Mouse (Mus musculus): Measurements from ENCODE around the gene Mipol1.
"Not testable (repeated sequence)": the region's sequence is repeated elsewhere in the genome, so short reads cannot be mapped to it uniquely, and the experiment has no call there.

Mipol1 gene

DNA sequence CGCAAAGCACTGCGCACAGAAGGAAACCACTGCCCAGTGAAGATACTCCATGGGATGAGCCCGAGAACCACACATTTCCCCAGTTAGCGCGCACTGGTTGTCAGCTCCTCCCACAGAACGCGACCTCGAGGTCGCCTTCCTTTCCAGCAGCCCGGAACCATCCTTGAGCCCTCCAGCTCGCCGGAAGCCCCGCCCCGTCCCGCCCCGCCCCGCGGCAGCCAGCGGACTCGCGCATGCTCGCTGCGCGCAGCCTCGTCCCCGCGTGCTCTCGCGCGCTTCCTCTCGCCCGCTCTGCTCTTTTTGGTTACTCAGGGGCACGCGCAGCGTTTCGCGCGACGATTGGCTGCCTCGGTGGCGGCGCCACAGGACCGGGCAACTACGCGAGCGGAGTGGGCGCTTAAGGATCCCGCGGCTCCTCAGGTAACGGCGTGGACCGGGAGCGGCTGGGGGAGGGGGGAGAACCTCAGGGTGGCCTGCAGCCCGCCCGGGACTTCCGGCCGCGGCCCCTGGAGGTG, at the start of gene Mipol1, which contains the start of gene Prps1l3:
Gene Mipol1 (plus strand): TSS at position 236 of the 515 bp plus-strand sequence.
Gene Prps1l3 (plus strand): TSS at position 221 of the 515 bp plus-strand sequence.
- DNase-seq = peak; percentile 88 to 93

GRCm38 (mm10) chr12:57184401-57185147, 45.7 kb upstream of the Mipol1 start:
- DNase-seq = no peak

GRCm38 (mm10) chr12:57185475-57185874, 44.8 kb upstream of the Mipol1 start:
- no peak for DNase-seq

DNA sequence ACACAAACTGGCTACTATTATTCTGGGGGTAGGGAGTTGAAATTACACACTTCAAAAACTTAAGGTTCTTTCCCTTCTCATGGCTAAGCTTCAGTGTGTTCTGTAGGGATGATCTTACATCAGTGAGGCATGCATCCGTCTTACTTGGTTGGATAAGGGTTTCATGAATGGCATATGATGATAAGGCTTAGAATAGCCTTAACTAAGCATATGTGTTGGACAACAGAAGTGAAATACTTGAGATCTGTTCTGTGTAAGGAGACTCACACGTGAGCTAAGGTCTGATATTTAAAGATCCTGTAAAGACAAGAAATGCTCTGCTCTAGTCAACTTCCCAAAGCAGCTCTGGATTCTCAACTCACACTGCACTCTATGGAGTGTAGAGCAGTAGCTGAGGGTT, 44.1 kb upstream of the Mipol1 start:
- no peak for DNase-seq

- DNase-seq = no peak
These were observed 43.2 kb upstream of the Mipol1 start for GRCm38 (mm10) chr12:57187032-57187431.

DNA sequence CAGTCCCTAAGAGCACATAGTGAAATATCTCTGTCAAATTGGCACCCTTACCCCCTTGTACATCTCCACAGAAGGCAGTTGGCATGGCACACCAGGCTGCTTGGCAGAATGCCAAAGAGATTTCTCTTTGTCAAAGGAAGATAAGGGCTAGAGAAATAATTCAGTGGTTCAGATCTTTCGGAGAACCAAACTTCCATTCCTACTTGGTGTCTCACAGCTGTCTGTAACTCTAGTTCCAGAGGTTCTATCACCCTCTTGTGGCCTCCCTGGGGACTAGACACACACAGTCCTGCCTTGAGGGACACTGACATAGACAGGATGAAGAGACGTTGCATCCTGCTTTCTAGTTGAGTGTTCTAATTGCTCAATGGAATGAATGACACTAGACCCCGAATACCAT, 35.6 kb upstream of the Mipol1 start:
- peak in 1 of 2 experiments; percentile 6 for DNase-seq

GRCm38 (mm10) chr12:57196286-57196607, 34.0 kb upstream of the Mipol1 start:
- DNase-seq = no peak

DNA sequence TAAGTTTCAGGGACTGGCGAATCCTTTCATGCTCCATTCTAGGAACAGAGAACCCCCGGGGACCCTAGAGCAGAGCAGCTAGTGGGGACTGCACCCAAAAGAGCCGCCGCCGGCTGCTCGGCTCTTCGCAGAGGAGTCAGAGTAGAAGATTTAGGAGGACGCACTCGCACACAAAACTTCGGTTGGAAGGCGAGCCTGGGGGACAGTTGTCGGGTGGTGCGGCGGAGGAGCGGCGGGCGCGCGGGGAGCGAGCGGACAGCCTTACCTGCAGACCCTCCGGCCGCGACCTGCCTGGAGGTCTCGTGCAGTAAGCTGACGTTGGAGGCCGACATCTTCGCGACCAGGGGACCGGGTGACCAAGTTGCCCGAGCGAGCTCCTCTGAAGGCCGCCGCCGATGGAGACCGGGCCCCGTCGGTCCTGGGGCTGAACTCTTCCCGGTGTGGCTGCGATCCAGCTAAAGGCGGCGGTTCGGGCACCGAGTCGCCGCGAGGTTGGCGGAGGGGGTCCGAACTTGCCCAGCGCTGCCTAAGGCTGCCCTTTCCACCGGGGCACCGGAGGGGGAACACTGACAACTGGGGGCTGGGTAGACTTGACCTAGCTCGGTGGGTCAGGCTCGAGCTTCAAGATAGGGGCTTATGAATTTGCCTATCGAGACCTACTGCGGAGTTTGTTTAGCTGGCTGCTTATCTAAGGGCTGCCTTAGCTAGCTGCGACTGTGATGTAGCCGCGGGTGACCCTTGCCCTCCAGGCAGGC, 33.4 kb upstream of the Mipol1 start:
- DNase-seq = peak; percentile 30 to 36

DNA sequence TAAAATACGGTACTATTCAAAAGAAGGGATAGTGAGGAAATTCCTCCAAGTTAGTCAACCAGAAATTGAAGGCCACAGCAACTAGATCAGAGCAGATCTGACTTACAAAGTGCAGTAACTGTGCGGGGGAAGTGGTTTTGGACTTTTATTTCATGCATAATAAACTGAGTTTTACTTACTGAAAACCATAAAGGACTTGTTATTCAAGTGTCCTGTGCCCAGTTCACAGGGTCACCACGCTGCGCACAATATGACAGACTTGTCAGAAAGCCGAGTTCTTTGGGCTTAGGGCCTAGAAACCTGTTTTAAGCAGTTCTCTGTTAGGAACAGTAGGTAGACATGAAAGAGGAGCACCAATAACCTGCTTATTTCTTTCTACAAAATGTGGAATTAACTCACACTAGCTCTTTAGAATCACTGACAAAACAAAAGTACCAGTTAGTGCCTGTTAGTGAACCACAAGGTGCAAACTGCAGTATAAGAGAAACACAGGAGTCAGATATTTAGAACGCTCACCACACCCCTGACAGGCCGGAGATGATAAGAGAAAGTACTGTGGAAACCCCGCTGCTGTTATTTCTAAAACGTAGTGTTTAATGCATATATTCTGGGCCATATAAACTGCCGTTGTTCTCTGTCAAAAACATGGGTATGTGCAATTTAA, 32.7 kb upstream of the Mipol1 start, which contains the start of gene Slc25a21:
Gene Slc25a21 (minus strand): TSS at position 110 of the 664 bp plus-strand sequence.
- no peak for DNase-seq

- no peak for DNase-seq
These were observed 32.0 kb upstream of the Mipol1 start for GRCm38 (mm10) chr12:57198269-57198668.

DNA sequence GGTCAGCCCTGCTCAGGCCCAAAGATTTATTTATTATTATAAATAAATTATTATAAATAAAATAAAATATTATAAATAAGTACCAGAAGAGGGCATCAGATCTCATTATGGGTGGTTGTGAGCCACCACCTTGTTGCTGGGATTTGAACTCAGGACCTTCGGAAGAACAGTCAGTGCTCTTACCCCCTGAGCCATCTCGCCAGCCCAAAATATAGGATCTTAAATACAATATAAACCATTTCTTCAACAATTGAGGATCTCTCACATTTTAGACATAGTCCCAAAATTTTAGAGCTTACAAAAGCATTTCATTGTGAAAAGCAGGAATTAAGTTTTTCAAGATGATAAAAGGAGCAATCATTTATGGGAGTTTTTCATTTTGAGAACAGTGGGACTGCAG, 30.8 kb upstream of the Mipol1 start:
- no peak for DNase-seq

DNA sequence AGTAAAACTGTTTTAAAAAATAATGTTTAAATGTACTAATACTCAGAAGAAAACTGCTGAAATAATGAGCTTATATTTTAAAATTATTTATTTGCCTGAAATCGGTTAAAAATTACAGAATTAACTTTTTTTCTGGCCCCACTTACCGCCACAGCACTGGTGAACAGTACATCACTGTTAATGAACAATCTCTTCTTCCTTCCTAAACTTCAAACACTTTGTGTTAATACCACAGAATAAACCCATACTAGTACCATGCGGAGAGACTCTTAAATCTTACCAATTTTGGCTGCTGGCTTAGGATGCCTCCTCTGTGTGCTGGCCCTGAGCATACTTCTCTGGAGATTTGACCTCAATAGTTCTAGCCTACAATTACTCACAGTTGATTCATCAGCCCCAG, 28.3 kb upstream of the Mipol1 start:
- DNase-seq = no peak

DNA sequence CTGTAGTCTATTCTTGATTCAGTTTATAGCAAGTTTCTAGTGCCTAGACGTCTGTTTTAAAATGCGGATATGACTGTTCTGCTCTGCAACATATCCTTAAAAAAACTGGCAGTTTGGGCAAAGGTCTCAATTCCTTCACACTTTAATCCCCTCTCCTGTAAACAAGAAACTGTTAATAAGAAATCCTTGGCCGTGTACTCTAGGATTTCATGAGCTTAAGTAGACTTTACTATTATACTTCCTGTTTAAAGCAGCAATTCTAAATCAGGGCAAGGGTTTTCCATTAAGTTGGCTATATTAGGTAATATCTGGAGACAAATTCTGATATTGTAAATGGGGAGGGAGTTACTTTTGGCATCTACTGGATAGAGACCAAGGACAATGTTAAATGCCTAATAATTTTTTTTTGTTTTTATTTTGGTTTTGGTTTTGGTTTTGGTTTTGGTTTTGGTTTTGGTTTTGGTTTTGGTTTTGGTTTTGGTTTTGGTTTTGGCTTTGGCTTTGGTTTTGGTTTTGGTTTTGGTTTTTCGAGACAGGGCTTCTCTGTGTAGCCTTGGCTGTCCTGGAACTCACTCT, 25.9 kb upstream of the Mipol1 start:
- DNase-seq = no peak

GRCm38 (mm10) chr12:57211353-57212311, 18.6 kb upstream of the Mipol1 start:
- DNase-seq = peak; percentile 65 to 69

- not testable (repeated sequence) for DNase-seq
These were observed 17.8 kb upstream of the Mipol1 start for GRCm38 (mm10) chr12:57212463-57212862.

DNA sequence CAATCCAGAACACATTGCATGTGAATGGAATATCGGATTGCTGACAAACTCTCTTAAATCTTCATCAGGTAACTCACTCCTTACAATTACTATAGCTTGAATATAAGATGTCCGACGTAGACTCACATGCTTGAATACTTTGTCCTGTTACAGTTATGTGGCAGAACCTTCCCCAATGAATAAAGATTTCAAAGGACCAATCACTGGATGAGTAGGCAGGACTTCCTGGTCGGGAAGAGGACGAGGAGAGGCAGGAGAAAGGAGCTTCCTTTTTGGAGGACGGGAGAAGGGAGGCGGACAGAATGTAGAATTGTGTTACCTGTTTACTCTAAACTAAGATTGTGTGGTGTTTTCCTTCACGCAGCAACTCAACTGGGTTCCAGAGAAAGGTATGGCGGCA, 3.8 kb upstream of the Mipol1 start:
- DNase-seq = no peak

- no peak for DNase-seq
These were observed 2.5 kb upstream of the Mipol1 start for GRCm38 (mm10) chr12:57227776-57228175.

DNA sequence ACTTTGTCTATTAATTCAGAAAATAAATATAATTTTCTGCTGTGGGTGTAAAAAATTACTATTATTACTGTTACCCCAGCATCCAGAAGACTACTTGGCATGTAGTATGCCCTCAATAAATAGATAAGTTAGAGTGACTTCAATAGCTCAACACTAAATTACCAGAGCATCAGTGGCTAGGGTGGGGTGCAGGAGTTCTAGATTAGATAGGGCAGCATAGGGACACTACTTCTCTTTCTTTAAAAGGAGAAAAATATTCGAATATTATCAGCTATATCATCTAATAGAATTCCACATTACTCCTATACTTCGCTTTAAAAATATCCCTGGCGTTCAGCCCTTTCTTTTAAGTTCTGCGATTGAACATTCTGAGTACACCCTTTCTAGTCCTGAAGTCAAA, 524 bp upstream of the Mipol1 start:
- no peak for DNase-seq

- DNase-seq = peak; percentile 20 to 27
These were observed 1.1 kb downstream of the Mipol1 start for GRCm38 (mm10) chr12:57231085-57231875.

- DNase-seq = no peak
These were observed 3.2 kb downstream of the Mipol1 start for GRCm38 (mm10) chr12:57233386-57233785.

Measured in lung, postnatal 4 days (tissue).